ENCODE assay signal across 22 mouse cellular contexts in the genomic region with DNA sequence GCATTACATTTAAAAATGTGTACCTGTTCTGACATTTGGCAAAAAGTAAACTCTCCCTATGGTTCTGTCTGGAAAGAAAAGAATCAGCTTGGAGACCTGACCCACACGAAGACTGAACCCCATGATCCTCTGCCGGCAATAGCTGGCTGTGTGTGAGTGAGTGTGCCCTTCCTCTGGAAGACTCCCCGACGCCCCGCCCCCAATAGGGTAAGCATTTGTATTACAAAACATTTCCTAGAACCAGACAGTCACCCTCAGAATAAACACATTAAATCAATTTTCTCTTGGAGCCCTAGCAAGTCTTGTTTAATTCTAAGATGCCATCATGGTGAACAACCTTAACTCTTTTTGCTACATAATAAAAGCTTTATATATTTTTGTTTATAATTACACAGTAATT.
"Had no signal": no experiment of that assay in that cellular context is flagged by ENCODE, and none has a peak within 500 bp of the region (broad histone marks: within the 10 kb centered on the region; RNA-seq: fewer than 3 reads in every experiment).

No protein-coding gene starts in this region.

- H3K4me1 ChIP-seq: kidney, embryonic 15.5 days; limb, embryonic 12.5 days; limb, embryonic 15.5 days; liver, embryonic 15.5 days; midbrain, embryonic 12.5 days; midbrain, embryonic 15.5 days; neural tube, embryonic 12.5 days; neural tube, embryonic 15.5 days; stomach, embryonic 15.5 days had no signal

- H3K9ac ChIP-seq: kidney, embryonic 15.5 days; limb, embryonic 12.5 days; limb, embryonic 15.5 days; liver, embryonic 15.5 days; midbrain, embryonic 12.5 days; midbrain, embryonic 15.5 days; neural tube, embryonic 12.5 days; neural tube, embryonic 15.5 days; stomach, embryonic 15.5 days had no signal

- H3K4me2 ChIP-seq: kidney, embryonic 15.5 days; limb, embryonic 12.5 days; limb, embryonic 15.5 days; liver, embryonic 15.5 days; midbrain, embryonic 12.5 days; midbrain, embryonic 15.5 days; neural tube, embryonic 12.5 days; neural tube, embryonic 15.5 days; stomach, embryonic 15.5 days had no signal

- H3K27me3 ChIP-seq: kidney, embryonic 15.5 days; limb, embryonic 12.5 days; limb, embryonic 15.5 days; liver, embryonic 15.5 days; midbrain, embryonic 12.5 days; midbrain, embryonic 15.5 days; neural tube, embryonic 12.5 days; neural tube, embryonic 15.5 days; stomach, embryonic 15.5 days had no signal

- ATAC-seq: midbrain, embryonic 15.5 days had no signal

- H3K9me3 ChIP-seq: kidney, embryonic 15.5 days; limb, embryonic 12.5 days; limb, embryonic 15.5 days; liver, embryonic 15.5 days; midbrain, embryonic 12.5 days; midbrain, embryonic 15.5 days; neural tube, embryonic 12.5 days; neural tube, embryonic 15.5 days; stomach, embryonic 15.5 days had no signal

- DNase-seq: kidney, adult 8-10 months; kidney, postnatal 10 days; kidney, postnatal 36 days; layer of hippocampus, postnatal 36 days; left cerebral cortex, postnatal 4 days; lung, adult 2 months; lung, postnatal 14 days; lung, postnatal 4 days; retina, postnatal 1 day; right cerebral cortex, postnatal 25 days; spleen, adult 18-20 months; thymus, postnatal 25 days had no signal

- H3K4me3 ChIP-seq: kidney, embryonic 15.5 days; left cerebral cortex, adult 2 months; limb, embryonic 12.5 days; limb, embryonic 15.5 days; liver, embryonic 15.5 days; midbrain, embryonic 12.5 days; midbrain, embryonic 15.5 days; neural tube, embryonic 12.5 days; neural tube, embryonic 15.5 days; stomach, embryonic 15.5 days had no signal

- H3K27ac ChIP-seq: kidney, embryonic 15.5 days; left cerebral cortex, adult 2 months; limb, embryonic 12.5 days; limb, embryonic 15.5 days; liver, embryonic 15.5 days; midbrain, embryonic 12.5 days; midbrain, embryonic 15.5 days; neural tube, embryonic 12.5 days; neural tube, embryonic 15.5 days; stomach, embryonic 15.5 days had no signal
